Mouse (Mus musculus): ENCODE results near the gene Gss.
A peak's percentile ranks its signal among the peaks of the same experiment; 100 is the strongest.

Gene Gss

GRCm38 (mm10) chr2:155514666-155515065, 77.9 kb downstream of the Gss start:
- peak; percentile 76 for DNase-seq (ENCODE audit: low spot score)

DNA sequence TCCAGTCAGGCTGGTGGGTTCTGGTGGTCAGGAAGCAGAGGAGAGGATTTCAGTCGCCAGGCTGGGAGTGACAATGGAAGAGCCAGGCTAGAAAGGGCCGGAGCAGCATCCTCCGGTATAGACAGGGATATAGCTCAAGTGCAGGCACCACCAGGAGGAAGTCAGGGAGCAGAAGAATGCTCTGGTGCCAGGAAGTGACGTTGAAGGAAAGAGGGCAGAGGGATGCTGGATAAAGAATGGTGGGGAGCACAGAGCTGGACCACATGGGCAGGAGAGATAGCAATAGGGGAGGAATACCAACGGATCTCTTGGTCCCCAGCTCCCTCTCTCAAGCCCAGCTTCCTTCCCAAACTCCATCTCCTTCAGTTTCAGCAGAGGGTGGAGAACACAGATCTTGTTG, 79.1 kb downstream of the Gss start:
- no peak for DNase-seq (ENCODE audit: low spot score)
